Mouse (Mus musculus) stomach, embryonic 16.5 days (tissue): ENCODE measurements around the gene Zfp385b. TPM values are rescaled to one million over a fixed set of nuclear protein-coding genes. Genes with fewer than 3 reads are reported as not detected.

Experiments used
- ATAC-seq: fragments of 200-750 bp; cut with Nextera tagmentation; 2 replicates; pipeline ENCODE4 v1.8.0; 2017; ENCODE audit warnings: moderate number of reproducible peaks, moderate TSS enrichment; ENCODE audit not compliant: insufficient read depth, low FRiP score
- H3K27ac ChIP-seq: fragments of 300-500 bp; sonication (generic); 2 replicates; pipeline ENCODE4 v1.5.1; 2014; ENCODE audit warnings: low read length
- H3K27me3 ChIP-seq: fragments of 300-500 bp; sonication (generic); 2 replicates; pipeline ENCODE4 v1.6.1; 2014; ENCODE audit warnings: low read length, control low read depth, mixed read lengths; ENCODE audit not compliant: control insufficient read depth, insufficient read depth
- H3K36me3 ChIP-seq: fragments of 300-500 bp; sonication (generic); 2 replicates; pipeline ENCODE4 v1.6.1; 2014; ENCODE audit warnings: low read length; ENCODE audit not compliant: control insufficient read depth, insufficient read depth
- H3K4me1 ChIP-seq: fragments of 300-500 bp; sonication (generic); 2 replicates; pipeline ENCODE4 v1.6.1; 2014; ENCODE audit warnings: low read length, control low read depth, mixed read lengths; ENCODE audit not compliant: control insufficient read depth, insufficient read depth
- H3K4me2 ChIP-seq: fragments of 300-500 bp; sonication (generic); 2 replicates; pipeline ENCODE4 v1.6.1; 2014; ENCODE audit warnings: low read depth, low read length, mixed read lengths
- H3K4me3 ChIP-seq: fragments of 300-500 bp; sonication (generic); replicated peaks from 2 replicates; pipeline ENCODE4 v1.5.1; 2014; ENCODE audit warnings: mild to moderate bottlenecking, low read length
- H3K9ac ChIP-seq: fragments of 300-500 bp; sonication (generic); 2 replicates; pipeline ENCODE4 v1.6.1; 2014; ENCODE audit warnings: low read length
- H3K9me3 ChIP-seq: fragments of 300-500 bp; sonication (generic); replicated peaks from 2 replicates; pipeline ENCODE4 v1.6.1; 2016; ENCODE audit warnings: low read length, control low read depth; ENCODE audit not compliant: control insufficient read depth
- WGBS: fragments of 180-500 bp; shearing (Covaris S2); extraction: QIAGEN DNeasy Blood & Tissue Kit; methylation state at CpG from one replicate; pipeline ENCODE4 v1.1.7; 2014; 5-methylcytosine and 5-hydroxymethylcytosine counted together
- polyA plus RNA-seq: library from polyadenylated mRNA; unstranded; fragments of >200 nt; fragmentation: Nextera tagmentation; extraction: Ambion mirVana; gene quantifications from 2 replicates; pipeline ENCODE4 v1.2.1, GENCODE M21; 2015

Zfp385b gene
- polyA plus RNA-seq, 1 experiment from 2014 or later = 5.6 TPM

DNA sequence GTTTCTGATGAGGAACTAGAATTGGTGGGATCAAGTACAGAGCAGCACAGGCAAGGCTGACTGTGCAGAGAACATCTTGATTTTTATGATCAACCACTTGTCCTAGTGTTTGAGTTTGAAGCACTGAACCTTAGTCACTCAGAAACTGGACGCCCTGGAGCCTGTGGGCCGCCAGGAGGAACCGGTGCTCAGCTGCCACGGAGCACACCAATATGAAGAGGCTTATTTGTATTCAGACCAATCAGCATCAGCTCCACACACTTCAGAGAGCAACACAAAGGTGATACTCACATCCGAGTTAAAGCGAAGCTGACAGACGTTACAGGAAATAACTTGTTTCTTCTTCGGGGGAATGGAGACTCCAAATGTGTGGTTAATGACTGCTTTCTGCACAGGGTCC is 343.0 kb downstream of the Zfp385b start:
- Histone ChIP-seq H3K27ac (no peak overlapping the region), H3K9ac (no peak overlapping the region), H3K4me3 (no peak overlapping the region), H3K36me3 (no peaks in the 10 kb centered on the region), H3K27me3 (no peaks in the 10 kb centered on the region), H3K4me1 (no peaks in the 10 kb centered on the region), H3K4me2 (no peak overlapping the region), H3K9me3 (0 out of 2 replicates have a peak, but pooled peaks cover 3% of the 10 kb centered on the region)
- no peak for ATAC-seq
- WGBS = 77% methylated on average over 8 of the region's 8 CpGs

DNA sequence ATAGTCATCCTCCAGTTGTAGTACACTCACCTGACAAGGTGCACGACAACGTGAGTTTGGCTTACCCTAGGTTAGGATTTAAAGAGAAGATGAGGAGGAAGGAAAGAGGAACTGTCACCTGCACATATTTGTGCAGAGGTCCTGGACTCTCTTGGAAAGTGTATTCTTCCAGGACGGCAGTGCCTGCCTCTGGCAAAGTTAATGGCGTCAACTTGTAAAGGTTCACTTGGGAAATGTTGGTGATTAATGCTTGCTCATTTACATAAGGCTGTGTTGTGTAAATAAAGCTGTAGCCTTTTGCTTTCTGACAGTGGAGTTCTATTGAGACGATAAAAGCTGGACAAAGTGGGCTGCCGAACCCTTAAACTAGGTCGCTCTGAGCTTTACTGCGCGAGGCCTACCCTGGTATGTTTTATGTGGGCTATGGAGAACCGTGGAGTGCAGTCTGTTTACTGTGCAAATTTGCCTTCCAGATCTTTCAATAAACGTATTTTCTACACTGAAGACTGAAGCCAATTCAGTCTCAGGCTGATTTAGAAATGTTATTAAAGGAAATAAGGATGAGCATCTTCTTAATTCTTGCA is 347.1 kb downstream of the Zfp385b start:
- H3K9ac ChIP-seq = no peak overlapping the region
- H3K27ac ChIP-seq = no peak overlapping the region
- H3K27me3 ChIP-seq = no peaks in the 10 kb centered on the region
- H3K4me2 ChIP-seq = no peak overlapping the region
- H3K4me3 ChIP-seq = no peak overlapping the region
- H3K9me3 ChIP-seq = 0 out of 2 replicates have a peak, but pooled peaks cover 3% of the 10 kb centered on the region
- no peaks in the 10 kb centered on the region for H3K36me3 ChIP-seq
- no peak for ATAC-seq
- H3K4me1 ChIP-seq = no peaks in the 10 kb centered on the region
- WGBS = 62% methylated on average over 11 of the region's 11 CpGs

DNA sequence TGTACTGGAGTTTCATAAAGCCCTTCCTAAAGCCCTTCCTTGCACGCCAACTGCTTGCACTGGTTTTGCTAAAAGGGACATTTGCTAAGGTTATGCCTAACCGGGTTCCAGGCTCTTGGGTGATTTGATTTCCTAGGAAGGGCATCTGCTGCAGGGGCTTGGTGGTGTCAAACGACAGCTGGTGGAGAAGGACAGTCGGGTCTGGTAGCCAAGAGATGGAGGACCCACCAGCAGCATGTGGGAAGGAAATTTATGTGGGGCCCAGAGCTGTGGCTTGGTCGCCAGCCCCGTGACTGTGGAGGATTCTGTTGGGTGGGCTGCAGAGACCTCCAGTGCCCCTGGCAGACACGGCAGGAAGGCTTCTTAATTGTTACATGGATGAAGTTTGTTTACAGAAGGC is 348.7 kb downstream of the Zfp385b start:
- 66% methylated on average over 7 of the region's 7 CpGs for WGBS
- no peak overlapping the region for H3K27ac ChIP-seq
- H3K4me3 ChIP-seq = no peak overlapping the region
- no peak for ATAC-seq
- no peaks in the 10 kb centered on the region for H3K36me3 ChIP-seq
- no peaks in the 10 kb centered on the region for H3K27me3 ChIP-seq
- no peaks in the 10 kb centered on the region for H3K4me1 ChIP-seq
- H3K4me2 ChIP-seq = no peak overlapping the region
- 0 out of 2 replicates have a peak, but pooled peaks cover 3% of the 10 kb centered on the region for H3K9me3 ChIP-seq
- no peak overlapping the region for H3K9ac ChIP-seq

DNA sequence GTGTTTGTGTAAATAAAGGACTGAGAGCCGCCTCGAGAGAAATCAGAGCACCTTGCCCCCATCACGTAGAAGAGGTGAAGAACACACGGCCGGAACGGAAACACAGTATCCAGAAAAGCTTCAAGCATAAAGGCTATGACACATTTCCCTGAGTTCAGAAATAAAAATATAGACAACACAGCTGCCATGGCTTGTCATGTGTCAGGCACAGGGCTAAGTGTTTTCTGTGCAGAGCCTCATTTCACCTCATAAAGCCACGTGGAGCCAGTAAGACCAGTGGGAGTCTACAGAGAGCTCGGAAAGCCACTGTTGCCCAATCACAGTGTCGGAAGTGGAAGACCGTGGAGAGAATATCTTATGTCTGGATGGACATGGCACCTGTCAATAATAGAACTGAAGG is 358.0 kb downstream of the Zfp385b start:
- no peaks in the 10 kb centered on the region for H3K36me3 ChIP-seq
- H3K27me3 ChIP-seq = no peaks in the 10 kb centered on the region
- no peak overlapping the region for H3K27ac ChIP-seq
- H3K9me3 ChIP-seq = no peaks in the 10 kb centered on the region
- no peak overlapping the region for H3K4me2 ChIP-seq
- no peak overlapping the region for H3K4me3 ChIP-seq
- WGBS = 80% methylated on average over 10 of the region's 10 CpGs
- H3K4me1 ChIP-seq = no peaks in the 10 kb centered on the region
- no peak overlapping the region for H3K9ac ChIP-seq
- ATAC-seq = no peak

DNA sequence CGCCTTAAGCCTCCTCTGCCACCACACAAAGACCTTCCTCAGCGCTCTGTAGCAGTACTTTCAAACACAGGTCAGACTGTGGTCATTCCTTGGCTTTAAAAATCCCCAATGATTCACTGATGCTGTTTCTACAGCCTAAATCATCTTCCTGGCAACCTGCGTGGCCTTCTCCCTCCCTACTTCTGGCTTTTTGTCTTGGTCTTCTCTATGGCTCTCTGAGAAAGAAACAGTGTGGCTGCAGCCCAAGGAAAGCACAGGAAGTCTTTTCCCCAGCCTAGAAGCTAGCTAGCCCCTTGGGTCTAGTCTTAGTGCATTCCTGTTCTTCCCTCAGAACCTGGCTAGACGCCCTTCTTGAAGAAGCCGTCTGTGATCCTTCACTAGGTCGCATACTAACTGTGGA is 359.4 kb downstream of the Zfp385b start:
- Histone ChIP-seq H3K4me3 (no peak overlapping the region), H3K36me3 (no peaks in the 10 kb centered on the region), H3K4me2 (no peak overlapping the region), H3K27ac (no peak overlapping the region), H3K27me3 (no peaks in the 10 kb centered on the region), H3K9ac (no peak overlapping the region), H3K9me3 (no peaks in the 10 kb centered on the region), H3K4me1 (no peaks in the 10 kb centered on the region)
- ATAC-seq = no peak
- 87% methylated on average over 6 of the region's 6 CpGs for WGBS

DNA sequence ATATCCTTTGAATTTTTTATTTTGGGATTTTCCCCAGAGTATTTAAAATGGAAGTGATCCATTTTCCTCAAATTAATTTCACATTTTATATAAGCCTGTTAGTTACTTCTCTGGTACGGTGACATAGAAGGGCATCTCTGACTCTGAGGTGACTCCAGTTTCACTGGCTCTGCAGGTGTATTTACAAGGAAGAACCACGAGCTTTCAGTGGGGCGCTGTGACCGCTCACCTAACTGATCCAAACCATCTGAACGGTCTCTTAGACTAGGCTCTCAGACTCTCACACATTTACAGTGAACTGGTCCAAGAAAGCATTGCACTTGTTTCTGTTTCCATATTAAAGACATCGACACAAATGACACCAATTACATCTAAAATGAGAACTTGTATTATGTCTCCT is 361.0 kb downstream of the Zfp385b start:
- Histone ChIP-seq H3K4me3 (no peak overlapping the region), H3K4me2 (no peak overlapping the region), H3K27ac (no peak overlapping the region), H3K4me1 (no peaks in the 10 kb centered on the region), H3K9ac (no peak overlapping the region), H3K9me3 (no peaks in the 10 kb centered on the region), H3K36me3 (no peaks in the 10 kb centered on the region), H3K27me3 (no peaks in the 10 kb centered on the region)
- no peak for ATAC-seq
- WGBS = 86% methylated on average over 6 of the region's 6 CpGs

DNA sequence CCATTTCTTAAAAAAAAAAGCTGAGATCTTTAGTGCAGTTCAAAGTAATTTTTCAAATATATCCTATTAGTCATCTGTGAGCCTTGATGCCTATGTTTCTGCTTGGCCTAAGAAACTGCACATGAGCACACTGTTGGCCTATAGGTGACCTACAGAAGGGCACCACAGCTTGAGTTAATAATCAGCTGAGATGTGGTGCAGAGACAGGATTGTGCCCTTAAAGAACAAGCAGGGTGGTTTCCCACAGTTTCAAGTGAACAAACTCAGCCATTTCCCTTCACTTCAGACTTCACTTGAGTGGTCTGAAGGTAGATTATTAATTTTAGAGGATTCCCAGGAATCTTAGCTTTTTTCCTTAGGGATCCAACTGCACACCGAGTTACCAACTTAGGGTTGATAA is 362.3 kb downstream of the Zfp385b start:
- H3K9me3 ChIP-seq = no peaks in the 10 kb centered on the region
- WGBS = 41% methylated on average over 1 of the region's 1 CpGs
- no peaks in the 10 kb centered on the region for H3K36me3 ChIP-seq
- H3K4me3 ChIP-seq = no peak overlapping the region
- H3K4me2 ChIP-seq = no peak overlapping the region
- no peak overlapping the region for H3K9ac ChIP-seq
- H3K27ac ChIP-seq = no peak overlapping the region
- H3K4me1 ChIP-seq = no peaks in the 10 kb centered on the region
- no peaks in the 10 kb centered on the region for H3K27me3 ChIP-seq
- no peak for ATAC-seq

DNA sequence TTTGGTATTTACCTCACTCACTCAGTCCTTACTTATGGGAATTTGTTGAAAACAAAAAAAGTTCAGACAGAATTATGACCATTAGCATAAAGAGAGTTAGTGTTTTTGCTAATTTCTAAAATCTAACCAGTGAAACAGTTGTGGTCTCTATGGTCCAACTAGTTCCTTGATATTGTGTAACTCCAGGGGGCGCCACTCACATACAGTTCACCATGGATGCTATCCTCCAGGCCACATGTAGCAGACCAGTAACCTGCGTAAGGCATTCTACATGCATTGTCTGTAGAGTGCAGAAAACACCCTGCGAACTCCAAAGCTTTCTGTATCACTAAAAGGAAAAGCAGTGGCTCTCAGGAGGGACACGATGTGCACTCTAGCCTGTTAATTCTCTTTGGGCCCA is 362.8 kb downstream of the Zfp385b start:
- no peak for ATAC-seq
- H3K9me3 ChIP-seq = no peaks in the 10 kb centered on the region
- no peaks in the 10 kb centered on the region for H3K4me1 ChIP-seq
- no peak overlapping the region for H3K27ac ChIP-seq
- H3K4me2 ChIP-seq = no peak overlapping the region
- no peak overlapping the region for H3K4me3 ChIP-seq
- H3K9ac ChIP-seq = no peak overlapping the region
- no peaks in the 10 kb centered on the region for H3K36me3 ChIP-seq
- 45% methylated on average over 4 of the region's 4 CpGs for whole genome bisulfite sequencing
- H3K27me3 ChIP-seq = no peaks in the 10 kb centered on the region

DNA sequence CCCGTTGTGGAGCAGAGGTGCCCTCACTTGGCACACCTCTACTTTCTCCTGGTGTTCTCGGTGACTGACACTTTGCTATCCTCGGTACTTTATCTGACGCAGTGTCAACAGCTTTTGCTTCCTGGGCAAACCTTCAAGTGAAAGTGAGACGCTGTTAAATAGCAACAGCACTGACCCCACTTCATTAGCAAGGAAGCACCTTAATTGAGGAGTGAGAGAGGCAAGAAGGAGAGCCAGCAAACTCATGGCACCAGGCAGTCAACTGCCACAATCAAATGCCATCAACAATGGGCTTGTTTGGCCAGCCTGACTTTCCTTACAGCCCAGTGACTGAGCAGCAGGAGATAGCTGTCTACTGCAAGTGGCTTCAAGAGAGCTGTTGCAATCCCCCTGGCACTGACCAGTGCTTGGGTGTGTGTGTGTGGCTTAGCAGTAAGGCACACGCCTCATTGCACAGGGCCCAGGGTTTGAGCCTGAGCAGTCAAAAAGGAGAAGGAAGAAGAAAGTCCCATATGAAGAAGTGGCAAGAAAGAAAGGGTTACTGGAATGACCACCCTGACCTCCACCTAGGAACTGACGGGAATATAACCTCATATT is 365.0 kb downstream of the Zfp385b start:
- no peak for ATAC-seq
- H3K9me3 ChIP-seq = no peaks in the 10 kb centered on the region
- H3K27ac ChIP-seq = no peak overlapping the region
- no peaks in the 10 kb centered on the region for H3K27me3 ChIP-seq
- H3K4me1 ChIP-seq = no peaks in the 10 kb centered on the region
- no peaks in the 10 kb centered on the region for H3K36me3 ChIP-seq
- no peak overlapping the region for H3K4me2 ChIP-seq
- no peak overlapping the region for H3K4me3 ChIP-seq
- no peak overlapping the region for H3K9ac ChIP-seq
- 56% methylated on average over 7 of the region's 7 CpGs for WGBS
